Mouse (Mus musculus): Measurements from ENCODE around the gene Tpo. TPM values are rescaled to one million over a fixed set of nuclear protein-coding genes. Genes with fewer than 3 reads are reported as not detected.

Tpo gene
- polyA plus RNA-seq, 1 experiment from 2014 or later: 0.07 TPM

DNA sequence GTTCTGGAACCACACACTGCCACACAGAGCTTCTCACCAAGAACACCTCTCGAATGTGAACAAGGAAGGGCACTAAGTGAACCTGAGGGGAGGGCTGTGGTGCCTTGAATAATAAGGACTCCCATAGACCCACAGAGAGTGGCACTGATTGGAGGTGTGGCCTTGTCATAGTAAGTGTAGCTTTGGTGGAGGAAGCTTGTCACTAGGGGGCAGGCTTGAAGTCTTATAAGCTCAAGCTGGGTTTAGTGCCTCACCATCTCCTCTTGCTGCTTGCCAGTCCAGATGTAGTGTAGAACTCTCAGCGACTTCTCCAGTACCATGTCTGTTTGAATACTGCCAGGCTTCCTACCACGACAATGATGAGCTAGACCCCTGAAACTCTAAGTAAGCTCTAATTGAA is 9.7 kb upstream of the Tpo start:
- no peak overlapping the region for H3K9ac ChIP-seq (replicated peaks)
- WGBS: 72% methylated on average over 3 of the region's 3 CpGs
- H3K4me3 ChIP-seq (replicated peaks): no peak overlapping the region
- no peak overlapping the region for H3K27ac ChIP-seq
- no peaks in the 10 kb centered on the region for H3K9me3 ChIP-seq
- no peak overlapping the region for H3K4me2 ChIP-seq (replicated peaks)
- no peaks in the 10 kb centered on the region for H3K27me3 ChIP-seq
- no peaks in the 10 kb centered on the region for H3K4me1 ChIP-seq (replicated peaks)
- no peaks in the 10 kb centered on the region for H3K36me3 ChIP-seq
- no peak for ATAC-seq

- peaks cover 11% of the 10 kb centered on the region for H3K4me1 ChIP-seq (replicated peaks)
- ATAC-seq: no peak
- H3K9ac ChIP-seq (replicated peaks): no peak overlapping the region
- no peaks in the 10 kb centered on the region for H3K36me3 ChIP-seq
- H3K4me3 ChIP-seq (replicated peaks): no peak overlapping the region
- no peak overlapping the region for H3K4me2 ChIP-seq (replicated peaks)
- H3K27ac ChIP-seq: peak overlapping the region; percentile 49; the same call in 1 of the 2 replicates
- WGBS: 68% methylated on average over 6 of the region's 6 CpGs
- H3K9me3 ChIP-seq: no peaks in the 10 kb centered on the region
- no peaks in the 10 kb centered on the region for H3K27me3 ChIP-seq
Measured at GRCm38 (mm10) chr12:30129411-30129716, 3.1 kb downstream of the Tpo start.

DNA sequence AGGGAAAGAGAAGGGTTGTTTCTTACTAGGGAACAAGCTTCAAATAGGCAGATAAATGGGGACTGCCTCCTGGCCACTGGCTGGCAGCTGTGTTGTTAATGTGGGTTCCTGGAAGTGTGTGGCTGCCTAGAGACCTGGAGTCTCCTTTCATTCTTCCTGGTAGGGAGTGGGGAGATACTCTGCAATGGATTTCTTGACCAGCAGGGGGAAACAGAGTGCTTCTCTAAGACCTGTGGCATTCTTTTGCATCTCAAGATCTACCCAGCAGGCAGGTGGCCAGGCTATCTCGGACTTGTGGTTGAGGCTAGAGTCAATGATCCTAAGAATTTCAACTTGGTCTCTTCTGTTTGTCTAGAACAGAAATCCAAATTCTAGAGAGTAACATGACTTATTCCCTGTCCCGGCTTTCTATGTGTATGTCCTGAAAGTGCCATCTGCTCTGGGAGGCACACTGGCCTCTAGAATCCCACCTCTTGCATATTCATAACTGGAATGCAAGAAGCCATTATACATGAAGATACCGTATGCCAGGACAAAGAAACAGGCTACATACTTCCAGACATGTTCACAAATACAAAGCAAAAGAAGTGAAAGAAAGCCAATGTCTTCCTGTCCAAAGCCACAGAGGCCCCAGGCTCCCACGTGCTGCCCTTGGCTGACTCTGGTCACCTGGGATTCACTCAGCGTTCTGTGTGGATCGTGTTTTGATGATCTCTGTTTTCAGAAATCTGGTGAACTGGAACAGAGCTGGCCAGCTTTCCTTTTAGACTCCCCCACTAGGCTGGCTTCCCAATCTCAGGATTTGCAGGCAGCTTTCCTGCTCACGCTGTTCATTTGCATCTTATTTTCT is 3.6 kb downstream of the Tpo start:
- Histone ChIP-seq H3K9ac (replicated peaks) (no peak overlapping the region), H3K36me3 (no peaks in the 10 kb centered on the region), H3K9me3 (no peaks in the 10 kb centered on the region), H3K27me3 (no peaks in the 10 kb centered on the region), H3K4me2 (replicated peaks) (no peak overlapping the region), H3K4me3 (replicated peaks) (no peak overlapping the region), H3K4me1 (replicated peaks) (peaks cover 11% of the 10 kb centered on the region), H3K27ac (peak overlapping the region; percentile 49; the same call in 1 of the 2 replicates)
- whole genome bisulfite sequencing: 50% methylated on average over 7 of the region's 7 CpGs
- peak; percentile 79 for ATAC-seq

DNA sequence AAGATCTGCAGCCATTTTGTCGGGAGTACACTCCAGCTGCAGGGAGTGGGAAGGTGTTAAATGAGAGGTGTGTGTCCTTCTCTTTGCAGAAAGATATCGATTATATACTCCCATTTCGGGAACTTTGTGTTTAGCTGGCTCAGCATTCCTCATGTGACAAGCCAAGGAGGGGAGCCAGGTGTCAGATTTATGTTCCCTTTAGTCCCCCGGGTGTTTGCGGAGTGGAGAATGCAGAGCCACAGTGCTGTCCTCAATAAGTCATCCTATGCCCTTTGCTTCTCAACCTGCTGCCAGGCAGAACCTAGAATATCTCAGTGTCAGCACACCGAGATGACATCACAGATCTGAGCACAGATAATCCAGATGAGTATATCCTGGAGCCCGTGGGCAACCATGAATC is 10.1 kb downstream of the Tpo start:
- H3K4me1 ChIP-seq (replicated peaks): no peaks in the 10 kb centered on the region
- no peak overlapping the region for H3K4me3 ChIP-seq (replicated peaks)
- H3K9me3 ChIP-seq: no peaks in the 10 kb centered on the region
- no peak overlapping the region for H3K9ac ChIP-seq (replicated peaks)
- H3K36me3 ChIP-seq: no peaks in the 10 kb centered on the region
- no peak overlapping the region for H3K4me2 ChIP-seq (replicated peaks)
- no peaks in the 10 kb centered on the region for H3K27me3 ChIP-seq
- 88% methylated on average over 7 of the region's 7 CpGs for WGBS
- no peak overlapping the region for H3K27ac ChIP-seq
- no peak for ATAC-seq

GRCm38 (mm10) chr12:30112271-30112670 is 20.2 kb downstream of the Tpo start:
- WGBS: 90% methylated on average over 2 of the region's 2 CpGs
- no peaks in the 10 kb centered on the region for H3K9me3 ChIP-seq
- no peak overlapping the region for H3K27ac ChIP-seq
- no peak for ATAC-seq
- H3K9ac ChIP-seq (replicated peaks): no peak overlapping the region
- no peak overlapping the region for H3K4me2 ChIP-seq (replicated peaks)
- H3K36me3 ChIP-seq: no peaks in the 10 kb centered on the region
- no peak overlapping the region for H3K4me3 ChIP-seq (replicated peaks)
- 0 out of 2 replicates have a peak, but pooled peaks cover 5% of the 10 kb centered on the region for H3K4me1 ChIP-seq (replicated peaks)
- no peaks in the 10 kb centered on the region for H3K27me3 ChIP-seq

DNA sequence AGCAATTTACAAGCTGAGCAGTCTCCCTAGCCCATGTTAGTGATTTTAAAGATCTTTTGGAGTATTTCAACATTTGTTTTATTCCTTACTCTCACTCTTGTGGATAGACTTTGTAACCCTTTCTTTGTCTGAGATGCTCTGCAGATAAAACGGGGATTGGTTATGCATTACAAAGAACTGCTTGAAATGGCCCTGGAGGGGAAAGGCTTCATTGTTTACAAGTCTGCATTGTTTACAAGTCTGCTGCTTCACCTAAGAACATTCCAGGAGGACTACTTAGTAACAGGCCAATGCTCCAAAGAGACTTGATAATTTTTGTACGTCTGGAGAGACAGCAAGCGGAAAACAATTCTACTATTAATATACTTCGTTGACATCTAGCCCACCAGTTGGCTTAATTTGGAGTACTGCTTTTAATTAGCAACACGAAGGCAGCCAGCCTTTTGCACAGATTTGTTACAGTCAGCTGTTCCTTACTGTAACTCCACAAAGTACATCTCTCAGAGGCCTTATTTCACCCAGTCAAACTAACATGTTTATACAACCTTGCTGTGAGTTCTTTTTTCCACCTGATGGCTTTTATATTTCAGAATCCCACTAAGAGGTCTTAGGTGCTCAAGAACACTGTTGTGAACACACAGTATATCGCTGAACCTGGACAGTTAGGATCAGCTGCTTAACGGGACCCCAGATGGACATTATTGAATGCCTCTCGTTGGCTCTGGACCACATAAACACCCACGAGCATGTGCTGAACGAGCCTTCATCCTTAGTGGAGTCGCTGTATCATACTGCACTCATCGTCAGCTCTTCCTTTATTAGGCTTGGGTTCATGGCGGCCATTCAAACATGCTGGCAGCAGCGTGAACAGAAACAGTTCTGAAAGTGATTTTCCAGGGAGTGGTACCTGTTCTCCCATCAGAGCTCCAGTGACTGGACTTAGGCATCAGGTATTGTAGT is 22.5 kb downstream of the Tpo start:
- Histone ChIP-seq H3K4me2 (replicated peaks) (no peak overlapping the region), H3K36me3 (no peaks in the 10 kb centered on the region), H3K4me3 (replicated peaks) (no peak overlapping the region), H3K9ac (replicated peaks) (no peak overlapping the region), H3K27ac (no peak overlapping the region), H3K27me3 (no peaks in the 10 kb centered on the region), H3K4me1 (replicated peaks) (no peaks in the 10 kb centered on the region), H3K9me3 (no peaks in the 10 kb centered on the region)
- ATAC-seq: no peak
- WGBS: 77% methylated on average over 14 of the region's 14 CpGs

DNA sequence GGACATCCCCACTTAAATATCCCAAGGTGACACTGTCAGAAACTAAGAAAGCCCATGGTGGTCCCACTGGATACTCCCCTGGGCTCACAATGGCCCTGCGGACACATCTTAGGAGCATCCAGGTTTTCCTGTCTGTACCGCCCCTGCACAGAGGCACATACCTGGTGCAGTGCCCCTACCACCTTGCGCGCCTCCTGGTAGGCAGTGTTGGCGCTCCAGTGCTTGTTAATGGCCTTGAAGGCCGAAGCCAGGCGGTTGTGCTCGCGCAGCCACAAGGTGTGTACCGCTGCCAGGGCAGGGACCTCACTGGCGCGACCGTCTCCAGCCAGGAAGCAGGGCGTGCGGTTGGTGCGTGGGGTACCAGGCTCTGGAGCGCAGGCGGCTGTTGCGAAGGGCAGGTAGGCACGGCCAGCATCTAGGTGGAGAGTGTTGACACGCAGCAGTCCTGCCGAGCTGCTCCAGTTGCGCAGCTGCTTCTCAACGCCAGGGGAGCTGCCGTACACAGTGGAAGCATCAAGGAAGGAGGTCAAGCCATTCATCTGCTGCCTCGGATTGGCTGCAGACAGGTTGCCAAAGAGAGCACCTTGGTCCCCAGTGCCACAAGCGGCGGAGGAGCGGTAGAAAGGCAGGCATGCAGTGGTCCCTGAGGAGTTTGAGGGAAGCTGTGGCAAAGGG is 29.4 kb downstream of the Tpo start:
- WGBS: 37% methylated on average over 29 of the region's 29 CpGs
- ATAC-seq: peak; percentile 79
- no peak overlapping the region for H3K9ac ChIP-seq (replicated peaks)

GRCm38 (mm10) chr12:30092081-30092480 is 40.3 kb downstream of the Tpo start:
- H3K36me3 ChIP-seq: no peaks in the 10 kb centered on the region
- no peaks in the 10 kb centered on the region for H3K9me3 ChIP-seq
- H3K4me1 ChIP-seq (replicated peaks): no peaks in the 10 kb centered on the region
- WGBS: 94% methylated on average over 5 of the region's 5 CpGs
- no peak overlapping the region for H3K4me2 ChIP-seq (replicated peaks)
- no peak overlapping the region for H3K9ac ChIP-seq (replicated peaks)
- H3K27me3 ChIP-seq: no peaks in the 10 kb centered on the region
- ATAC-seq: no peak
- no peak overlapping the region for H3K27ac ChIP-seq
- H3K4me3 ChIP-seq (replicated peaks): no peak overlapping the region

More for the DNA sequence above, 29.4 kb downstream of the Tpo start:
- no peak overlapping the region for H3K27ac ChIP-seq
- no peak overlapping the region for H3K4me3 ChIP-seq (replicated peaks)
- no peaks in the 10 kb centered on the region for H3K36me3 ChIP-seq
- 0 out of 2 replicates have a peak overlapping the region, but pooled peaks have one; percentile 21 for H3K4me2 ChIP-seq (replicated peaks)
- H3K4me1 ChIP-seq (replicated peaks): no peaks in the 10 kb centered on the region
- no peaks in the 10 kb centered on the region for H3K9me3 ChIP-seq
- no peaks in the 10 kb centered on the region for H3K27me3 ChIP-seq

DNA sequence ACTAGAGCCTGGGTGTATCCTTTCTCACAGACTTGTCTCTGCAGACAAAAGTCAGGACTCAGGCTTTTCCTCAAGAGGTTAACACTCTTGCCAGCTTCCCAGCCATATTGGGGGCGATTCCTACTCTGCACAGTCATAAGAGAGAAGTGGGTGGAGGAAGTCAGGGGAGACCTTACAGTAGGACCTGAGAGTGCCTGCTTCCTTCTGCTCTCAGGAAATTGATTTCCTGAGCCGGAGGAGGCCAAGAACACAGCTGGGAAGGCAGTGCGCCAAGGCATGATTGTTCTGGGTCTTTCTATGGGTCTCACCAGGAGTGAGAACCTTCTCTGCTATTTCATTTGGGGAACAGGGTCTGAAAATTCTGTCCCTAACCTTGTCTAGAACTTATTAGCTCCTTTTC is 48.5 kb downstream of the Tpo start:
- Histone ChIP-seq H3K4me2 (replicated peaks) (no peak overlapping the region), H3K36me3 (no peaks in the 10 kb centered on the region), H3K9ac (replicated peaks) (no peak overlapping the region), H3K27ac (no peak overlapping the region), H3K27me3 (no peaks in the 10 kb centered on the region), H3K4me3 (replicated peaks) (no peak overlapping the region), H3K9me3 (peaks cover 5% of the 10 kb centered on the region; the same call in 1 of the 2 replicates), H3K4me1 (replicated peaks) (no peaks in the 10 kb centered on the region)
- no peak for ATAC-seq
- 89% methylated on average over 3 of the region's 3 CpGs for WGBS

GRCm38 (mm10) chr12:30077056-30077455 is 55.4 kb downstream of the Tpo start:
- H3K27ac ChIP-seq: no peak overlapping the region
- ATAC-seq: no peak
- no peaks in the 10 kb centered on the region for H3K4me1 ChIP-seq (replicated peaks)
- no peak overlapping the region for H3K4me3 ChIP-seq (replicated peaks)
- no peaks in the 10 kb centered on the region for H3K27me3 ChIP-seq
- WGBS: 94% methylated on average over 11 of the region's 11 CpGs
- no peak overlapping the region for H3K9ac ChIP-seq (replicated peaks)
- peaks cover 5% of the 10 kb centered on the region; the same call in 1 of the 2 replicates for H3K9me3 ChIP-seq
- no peaks in the 10 kb centered on the region for H3K36me3 ChIP-seq
- H3K4me2 ChIP-seq (replicated peaks): no peak overlapping the region

- Histone ChIP-seq H3K4me3 (replicated peaks) (no peak overlapping the region), H3K9me3 (peaks cover 5% of the 10 kb centered on the region; the same call in 1 of the 2 replicates), H3K4me1 (replicated peaks) (no peaks in the 10 kb centered on the region), H3K27ac (no peak overlapping the region), H3K4me2 (replicated peaks) (no peak overlapping the region), H3K27me3 (no peaks in the 10 kb centered on the region), H3K36me3 (no peaks in the 10 kb centered on the region), H3K9ac (replicated peaks) (no peak overlapping the region)
- ATAC-seq: no peak
- WGBS: 87% methylated on average over 2 of the region's 2 CpGs
Measured at GRCm38 (mm10) chr12:30076316-30076715, 56.1 kb downstream of the Tpo start.

GRCm38 (mm10) chr12:30069321-30069720 is 63.1 kb downstream of the Tpo start:
- H3K27ac ChIP-seq: no peak overlapping the region
- 77% methylated on average over 2 of the region's 2 CpGs for WGBS
- H3K4me3 ChIP-seq (replicated peaks): no peak overlapping the region
- H3K36me3 ChIP-seq: no peaks in the 10 kb centered on the region
- H3K4me2 ChIP-seq (replicated peaks): no peak overlapping the region
- H3K9ac ChIP-seq (replicated peaks): no peak overlapping the region
- H3K4me1 ChIP-seq (replicated peaks): no peaks in the 10 kb centered on the region
- no peaks in the 10 kb centered on the region for H3K27me3 ChIP-seq
- no peak for ATAC-seq
- no peaks in the 10 kb centered on the region for H3K9me3 ChIP-seq
